Mouse (Mus musculus) neural tube, embryonic 15.5 days (tissue): ENCODE results near the gene Nell1. TPM values are rescaled to one million over a fixed set of nuclear protein-coding genes. Genes with fewer than 3 reads are reported as not detected.

Experiments used
- ATAC-seq: fragments of 200-750 bp; cut with Nextera tagmentation; 2 replicates; pipeline ENCODE4 v1.8.0; 2017; ENCODE audit warnings: mild to moderate bottlenecking, moderate TSS enrichment, moderate library complexity; ENCODE audit not compliant: low FRiP score
- H3K27ac ChIP-seq: fragments of 300-500 bp; sonication (generic); replicated peaks from 2 replicates; pipeline ENCODE4 v1.5.1; 2015; ENCODE audit warnings: mild to moderate bottlenecking, inconsistent platforms
- H3K27me3 ChIP-seq: fragments of 300-500 bp; sonication (generic); replicated peaks from 2 replicates; pipeline ENCODE4 v1.6.1; 2015; ENCODE audit warnings: inconsistent platforms
- H3K36me3 ChIP-seq: fragments of 300-500 bp; sonication (generic); 2 replicates; pipeline ENCODE4 v1.6.1; 2015; ENCODE audit warnings: inconsistent platforms
- H3K4me1 ChIP-seq: fragments of 300-500 bp; sonication (generic); 2 replicates; pipeline ENCODE4 v1.6.1; 2015; ENCODE audit warnings: inconsistent platforms
- H3K4me2 ChIP-seq: fragments of 300-500 bp; sonication (generic); 2 replicates; pipeline ENCODE4 v1.6.1; 2015; ENCODE audit warnings: inconsistent platforms, mild to moderate bottlenecking, moderate library complexity
- H3K4me3 ChIP-seq: fragments of 300-500 bp; sonication (generic); replicated peaks from 2 replicates; pipeline ENCODE4 v1.5.1; 2015; ENCODE audit warnings: mild to moderate bottlenecking, inconsistent platforms
- H3K9ac ChIP-seq: fragments of 300-500 bp; sonication (generic); replicated peaks from 2 replicates; pipeline ENCODE4 v1.6.1; 2015; ENCODE audit warnings: mild to moderate bottlenecking, inconsistent platforms
- H3K9me3 ChIP-seq: fragments of 300-500 bp; sonication (generic); replicated peaks from 2 replicates; pipeline ENCODE4 v1.6.1; 2016; ENCODE audit warnings: inconsistent platforms
- WGBS: fragments of 180-500 bp; shearing (Covaris S2); methylation state at CpG from one replicate; pipeline ENCODE4 v1.1.7; 2015; ENCODE audit warnings: mixed read lengths; 5-methylcytosine and 5-hydroxymethylcytosine counted together
- polyA plus RNA-seq: library from polyadenylated mRNA; unstranded; fragments of >200 nt; fragmentation: Nextera tagmentation; extraction: Ambion mirVana; gene quantifications from 2 replicates; pipeline ENCODE4 v1.2.1, GENCODE M21; 2015

The Nell1 gene
- polyA plus RNA-seq, 1 experiment from 2014 or later = 46.0 TPM

- H3K27me3 ChIP-seq = no peaks in the 10 kb centered on the region
- no peak overlapping the region for H3K4me2 ChIP-seq
- 73% methylated on average over 5 of the region's 5 CpGs for WGBS
- no peaks in the 10 kb centered on the region for H3K36me3 ChIP-seq
- H3K27ac ChIP-seq = no peak overlapping the region
- no peaks in the 10 kb centered on the region for H3K4me1 ChIP-seq
- no peaks in the 10 kb centered on the region for H3K9me3 ChIP-seq
- ATAC-seq = no peak
- H3K4me3 ChIP-seq = no peak overlapping the region
- no peak overlapping the region for H3K9ac ChIP-seq
These were observed 363.6 kb downstream of the Nell1 start for GRCm38 (mm10) chr7:50338226-50338625.

DNA sequence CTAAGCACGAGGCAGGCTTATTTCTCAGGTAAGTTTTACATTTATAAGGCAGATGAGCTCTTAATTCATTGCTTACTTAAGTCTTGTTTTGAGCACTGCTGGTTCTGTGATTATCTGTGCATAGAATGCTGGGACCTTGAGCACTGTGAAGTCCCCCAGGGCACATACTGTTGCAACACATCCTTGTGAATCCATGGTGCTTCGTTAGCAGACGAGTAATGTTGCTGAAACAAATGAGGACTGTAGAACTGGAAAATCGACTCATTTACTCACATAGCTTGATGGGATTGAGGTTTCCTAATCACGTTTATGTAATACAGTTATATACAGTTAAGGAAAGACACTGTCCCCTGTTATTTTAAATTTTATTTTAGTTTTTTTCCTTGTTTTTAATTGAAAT is 364.1 kb downstream of the Nell1 start:
- Histone ChIP-seq H3K9me3 (no peaks in the 10 kb centered on the region), H3K27me3 (no peaks in the 10 kb centered on the region), H3K4me3 (no peak overlapping the region), H3K27ac (no peak overlapping the region), H3K4me1 (no peaks in the 10 kb centered on the region), H3K4me2 (no peak overlapping the region), H3K9ac (no peak overlapping the region), H3K36me3 (no peaks in the 10 kb centered on the region)
- ATAC-seq = no peak
- 59% methylated on average over 5 of the region's 5 CpGs for WGBS

- Histone ChIP-seq H3K27ac (no peak overlapping the region), H3K9ac (no peak overlapping the region), H3K4me2 (no peak overlapping the region), H3K27me3 (no peaks in the 10 kb centered on the region), H3K9me3 (no peaks in the 10 kb centered on the region), H3K36me3 (no peaks in the 10 kb centered on the region), H3K4me3 (no peak overlapping the region), H3K4me1 (no peaks in the 10 kb centered on the region)
- WGBS = 60% methylated on average over 2 of the region's 2 CpGs
- ATAC-seq = no peak
These were observed 376.9 kb downstream of the Nell1 start for GRCm38 (mm10) chr7:50351564-50351963.

DNA sequence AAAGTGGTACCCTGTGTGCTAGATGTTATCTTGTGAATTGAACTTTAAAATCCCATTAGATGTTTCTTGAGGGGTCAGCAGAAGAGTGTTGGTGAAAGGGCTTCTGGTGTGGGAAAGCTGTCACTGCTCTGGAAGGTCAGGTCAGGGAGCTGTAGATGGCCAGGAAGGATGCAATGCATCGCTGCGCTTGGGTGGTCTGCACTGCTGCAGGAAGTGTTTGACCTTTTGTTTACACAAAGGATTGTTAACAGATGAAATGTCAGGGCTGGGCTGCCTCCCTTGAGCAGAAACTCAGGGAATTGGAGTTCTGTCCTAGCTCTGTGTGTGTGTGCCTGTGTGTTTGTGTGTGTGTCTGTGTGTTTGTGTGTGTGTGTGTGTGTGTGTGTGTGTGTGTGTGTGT is 382.5 kb downstream of the Nell1 start:
- H3K4me3 ChIP-seq = no peak overlapping the region
- H3K4me2 ChIP-seq = no peak overlapping the region
- H3K27me3 ChIP-seq = no peaks in the 10 kb centered on the region
- H3K9me3 ChIP-seq = no peaks in the 10 kb centered on the region
- ATAC-seq = no peak
- H3K36me3 ChIP-seq = no peaks in the 10 kb centered on the region
- no peak overlapping the region for H3K27ac ChIP-seq
- H3K4me1 ChIP-seq = peaks cover 6% of the 10 kb centered on the region
- 40% methylated on average over 2 of the region's 2 CpGs for WGBS
- H3K9ac ChIP-seq = no peak overlapping the region

DNA sequence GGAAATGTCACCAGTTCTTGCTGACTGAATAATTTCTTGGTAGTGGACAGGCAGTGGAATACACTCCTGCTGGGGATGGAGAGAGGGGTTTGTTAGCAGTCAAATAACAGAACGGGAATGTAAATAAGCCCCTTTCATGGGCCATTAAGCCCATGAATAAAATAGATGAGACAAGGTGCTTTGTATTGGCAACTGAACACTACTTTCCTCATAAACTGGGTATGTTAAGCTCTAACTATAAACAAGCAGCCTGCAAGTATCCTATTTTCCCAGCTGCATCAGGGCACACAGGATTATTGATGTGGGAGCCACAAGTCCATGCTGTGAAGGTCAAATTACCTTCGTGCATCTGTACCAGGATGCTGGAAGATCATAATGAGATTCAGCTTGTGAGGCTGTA is 387.4 kb downstream of the Nell1 start:
- H3K4me3 ChIP-seq = no peak overlapping the region
- no peak overlapping the region for H3K9ac ChIP-seq
- no peaks in the 10 kb centered on the region for H3K27me3 ChIP-seq
- ATAC-seq = no peak
- H3K27ac ChIP-seq = no peak overlapping the region
- no peaks in the 10 kb centered on the region for H3K9me3 ChIP-seq
- 8% methylated on average over 2 of the region's 2 CpGs for WGBS
- no peak overlapping the region for H3K4me2 ChIP-seq
- peaks cover 7% of the 10 kb centered on the region for H3K4me1 ChIP-seq
- H3K36me3 ChIP-seq = no peaks in the 10 kb centered on the region

DNA sequence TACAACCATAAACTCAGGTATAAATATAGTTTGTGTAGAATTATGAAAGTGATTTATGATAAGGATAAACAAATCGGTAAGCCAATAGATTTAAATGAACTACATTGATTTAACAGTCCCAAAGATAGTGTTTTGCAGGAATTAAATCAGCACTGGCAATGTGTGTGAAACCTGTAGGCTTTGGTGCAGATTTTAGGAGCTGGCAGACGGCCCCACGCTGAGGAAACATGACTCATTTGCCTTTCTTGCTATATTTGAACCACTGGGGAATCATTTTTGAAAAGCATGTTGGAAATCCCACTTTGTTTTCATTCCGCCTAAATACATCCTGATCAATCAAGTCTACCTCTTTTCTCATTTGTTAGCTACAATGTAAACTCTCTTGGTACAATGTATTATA is 400.2 kb downstream of the Nell1 start:
- 83% methylated on average over 4 of the region's 4 CpGs for WGBS
- H3K9ac ChIP-seq = no peak overlapping the region
- H3K27me3 ChIP-seq = no peaks in the 10 kb centered on the region
- H3K9me3 ChIP-seq = no peaks in the 10 kb centered on the region
- ATAC-seq = no peak
- no peak overlapping the region for H3K4me2 ChIP-seq
- H3K36me3 ChIP-seq = no peaks in the 10 kb centered on the region
- H3K4me3 ChIP-seq = no peak overlapping the region
- no peaks in the 10 kb centered on the region for H3K4me1 ChIP-seq
- no peak overlapping the region for H3K27ac ChIP-seq

GRCm38 (mm10) chr7:50410421-50410820 is 435.8 kb downstream of the Nell1 start:
- Histone ChIP-seq H3K4me2 (no peak overlapping the region), H3K9ac (no peak overlapping the region), H3K27ac (no peak overlapping the region), H3K27me3 (no peaks in the 10 kb centered on the region), H3K4me3 (no peak overlapping the region), H3K4me1 (0 out of 2 replicates have a peak, but pooled peaks cover 3% of the 10 kb centered on the region), H3K36me3 (no peaks in the 10 kb centered on the region), H3K9me3 (no peaks in the 10 kb centered on the region)
- no peak for ATAC-seq
- WGBS = 62% methylated on average over 2 of the region's 2 CpGs

- Histone ChIP-seq H3K36me3 (no peaks in the 10 kb centered on the region), H3K4me3 (no peak overlapping the region), H3K9ac (no peak overlapping the region), H3K9me3 (no peaks in the 10 kb centered on the region), H3K27ac (no peak overlapping the region), H3K4me2 (no peak overlapping the region), H3K4me1 (no peaks in the 10 kb centered on the region), H3K27me3 (no peaks in the 10 kb centered on the region)
- WGBS = 83% methylated on average over 2 of the region's 2 CpGs
- ATAC-seq = no peak
These were observed 445.3 kb downstream of the Nell1 start for GRCm38 (mm10) chr7:50419976-50420375.

DNA sequence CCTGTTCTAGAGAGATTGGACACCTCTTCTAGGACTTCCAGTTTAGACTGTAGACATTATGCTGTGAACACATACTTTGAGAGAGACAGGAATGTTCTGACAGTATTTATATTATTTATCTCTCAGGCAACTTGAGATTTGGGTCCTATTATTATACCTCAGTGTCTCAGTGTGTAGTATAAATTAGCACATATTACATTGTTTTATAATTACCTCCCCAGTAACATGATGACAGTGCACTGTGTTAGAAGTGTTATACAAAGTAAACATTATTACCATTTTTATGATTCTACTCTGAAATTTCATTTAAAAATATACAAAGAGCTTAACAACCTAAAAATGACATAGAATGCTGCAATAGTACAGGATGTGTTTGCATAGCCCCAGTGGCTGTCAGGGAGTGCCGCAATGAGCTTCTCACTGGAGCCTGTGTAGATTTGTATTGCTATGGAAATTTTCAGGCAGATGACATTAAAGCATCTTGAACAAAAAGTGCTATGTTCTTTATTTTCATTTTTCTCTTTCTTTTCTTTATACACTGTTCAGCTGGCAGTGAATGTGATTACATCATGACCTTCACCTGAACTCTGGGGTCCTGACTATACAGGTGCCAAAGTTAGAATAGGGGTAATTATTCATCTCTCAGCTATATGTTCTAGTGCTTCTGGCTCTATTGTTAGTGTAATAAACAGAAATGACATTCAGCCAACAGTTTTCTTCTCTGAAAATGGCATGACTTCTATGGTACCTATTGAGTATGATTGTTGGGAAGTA is 447.9 kb downstream of the Nell1 start:
- 77% methylated on average over 1 of the region's 1 CpGs for WGBS
- Histone ChIP-seq H3K9ac (no peak overlapping the region), H3K4me3 (no peak overlapping the region), H3K4me1 (no peaks in the 10 kb centered on the region), H3K27ac (no peak overlapping the region), H3K4me2 (no peak overlapping the region), H3K9me3 (no peaks in the 10 kb centered on the region), H3K36me3 (no peaks in the 10 kb centered on the region), H3K27me3 (no peaks in the 10 kb centered on the region)
- ATAC-seq = no peak

GRCm38 (mm10) chr7:50429725-50430124 is 455.1 kb downstream of the Nell1 start:
- no peak overlapping the region for H3K4me2 ChIP-seq
- no peak overlapping the region for H3K4me3 ChIP-seq
- no peaks in the 10 kb centered on the region for H3K4me1 ChIP-seq
- no peaks in the 10 kb centered on the region for H3K36me3 ChIP-seq
- H3K9ac ChIP-seq = no peak overlapping the region
- H3K9me3 ChIP-seq = no peaks in the 10 kb centered on the region
- H3K27me3 ChIP-seq = no peaks in the 10 kb centered on the region
- no peak for ATAC-seq
- no peak overlapping the region for H3K27ac ChIP-seq
- 89% methylated on average over 5 of the region's 5 CpGs for WGBS

DNA sequence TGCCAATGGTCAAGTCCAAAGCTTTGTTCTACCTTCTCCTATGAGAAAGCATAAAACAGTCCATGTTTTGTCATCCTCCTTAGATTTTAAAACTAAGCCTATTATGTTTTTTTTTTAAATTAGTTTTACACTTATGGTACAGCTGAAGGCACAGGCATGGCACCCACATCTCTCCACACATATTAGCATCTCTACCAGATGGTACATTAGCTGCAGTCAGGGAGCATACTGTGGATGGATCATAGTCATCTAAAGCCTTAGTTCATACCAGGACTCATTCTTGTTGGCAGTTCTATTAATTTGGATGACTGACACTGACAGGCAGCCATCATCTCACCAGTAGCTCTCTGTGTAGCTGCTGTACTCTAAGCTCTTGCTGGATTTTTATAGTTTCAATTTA is 466.6 kb downstream of the Nell1 start:
- no peak for ATAC-seq
- no peaks in the 10 kb centered on the region for H3K36me3 ChIP-seq
- no peaks in the 10 kb centered on the region for H3K4me1 ChIP-seq
- no peaks in the 10 kb centered on the region for H3K9me3 ChIP-seq
- no peak overlapping the region for H3K4me2 ChIP-seq
- H3K27me3 ChIP-seq = no peaks in the 10 kb centered on the region
- no peak overlapping the region for H3K9ac ChIP-seq
- no peak overlapping the region for H3K4me3 ChIP-seq
- H3K27ac ChIP-seq = no peak overlapping the region

DNA sequence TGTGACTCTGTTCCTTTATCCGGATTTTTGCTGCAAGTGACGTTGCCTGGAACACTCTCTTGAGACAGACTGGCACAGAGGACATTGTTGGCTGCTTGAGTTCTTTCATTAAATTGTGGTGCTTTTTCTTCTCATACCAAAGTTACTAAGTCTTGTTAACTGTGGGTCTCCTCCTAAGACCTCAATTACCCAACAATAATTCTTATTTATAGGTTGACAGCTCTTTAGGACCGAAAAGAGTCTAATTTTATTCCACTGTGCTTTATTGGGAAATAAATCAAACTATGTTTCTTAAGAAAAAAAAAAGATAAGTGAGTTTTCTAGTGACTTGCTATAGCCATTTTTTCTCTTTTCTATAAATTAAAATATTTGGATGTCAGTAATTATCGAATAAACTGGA is 472.7 kb downstream of the Nell1 start:
- H3K27me3 ChIP-seq = no peaks in the 10 kb centered on the region
- no peak for ATAC-seq
- no peak overlapping the region for H3K27ac ChIP-seq
- no peak overlapping the region for H3K4me2 ChIP-seq
- no peak overlapping the region for H3K4me3 ChIP-seq
- no peaks in the 10 kb centered on the region for H3K9me3 ChIP-seq
- no peaks in the 10 kb centered on the region for H3K36me3 ChIP-seq
- no peaks in the 10 kb centered on the region for H3K4me1 ChIP-seq
- H3K9ac ChIP-seq = no peak overlapping the region
- whole genome bisulfite sequencing = 53% methylated on average over 4 of the region's 4 CpGs
